Mouse (Mus musculus) embryonic facial prominence, embryonic 15.5 days (tissue): ENCODE measurements around the gene Dnajc25. TPM values are rescaled to one million over a fixed set of nuclear protein-coding genes. Genes with fewer than 3 reads are reported as not detected.

Source experiments
- ATAC-seq: fragments of 200-750 bp; cut with Nextera tagmentation; 2 replicates; pipeline ENCODE4 v1.8.0; 2017; ENCODE audit warnings: low read depth, moderate TSS enrichment; ENCODE audit not compliant: insufficient number of reproducible peaks, low FRiP score, low TSS enrichment
- H3K27ac ChIP-seq: fragments of 300-500 bp; sonication (generic); replicated peaks from 2 replicates; pipeline ENCODE4 v1.5.1; 2015; ENCODE audit warnings: mild to moderate bottlenecking, inconsistent platforms
- H3K27me3 ChIP-seq: fragments of 300-500 bp; sonication (generic); 2 replicates; pipeline ENCODE4 v1.6.1; 2015; ENCODE audit warnings: inconsistent platforms
- H3K36me3 ChIP-seq: fragments of 300-500 bp; sonication (generic); 2 replicates; pipeline ENCODE4 v1.6.1; 2015; ENCODE audit warnings: mild to moderate bottlenecking, inconsistent platforms
- H3K4me1 ChIP-seq: fragments of 300-500 bp; sonication (generic); 2 replicates; pipeline ENCODE4 v1.6.1; 2015; ENCODE audit warnings: inconsistent platforms
- H3K4me2 ChIP-seq: fragments of 300-500 bp; sonication (generic); replicated peaks from 2 replicates; pipeline ENCODE4 v1.6.1; 2015; ENCODE audit warnings: mild to moderate bottlenecking, inconsistent platforms
- H3K4me3 ChIP-seq: fragments of 300-500 bp; sonication (generic); replicated peaks from 2 replicates; pipeline ENCODE4 v1.5.1; 2015; ENCODE audit warnings: mild to moderate bottlenecking, inconsistent platforms
- H3K9ac ChIP-seq: fragments of 300-500 bp; sonication (generic); 2 replicates; pipeline ENCODE4 v1.6.1; 2015; ENCODE audit warnings: inconsistent platforms
- H3K9me3 ChIP-seq: fragments of 300-500 bp; sonication (generic); replicated peaks from 2 replicates; pipeline ENCODE4 v1.6.1; 2016; ENCODE audit warnings: inconsistent platforms
- WGBS: fragments of 180-500 bp; shearing (Covaris S2); methylation state at CpG from one replicate; pipeline ENCODE4 v1.1.7; 2015; 5-methylcytosine and 5-hydroxymethylcytosine counted together
- polyA plus RNA-seq: library from polyadenylated mRNA; unstranded; fragments of >200 nt; fragmentation: Nextera tagmentation; extraction: Ambion mirVana; gene quantifications from 2 replicates; pipeline ENCODE4 v1.2.1, GENCODE M21; 2015

The Dnajc25 gene
- polyA plus RNA-seq, 1 experiment from 2014 or later = 14.2 TPM

GRCm38 (mm10) chr4:58986540-58987190 lies 8.2 kb upstream of the Dnajc25 start, which contains the start of gene Ptgr1:
TSS of gene Ptgr1 (minus strand) at chr4:58987119.
- Histone ChIP-seq H3K4me1 (peaks cover 12% of the 10 kb centered on the region), H3K27ac (peak within 1 kb of the TSS; percentile 69; the same call in 1 of the 2 replicates), H3K9me3 (no peaks in the 10 kb centered on the region), H3K27me3 (no peaks in the 10 kb centered on the region), H3K36me3 (peaks cover 4% of the 10 kb centered on the region; the same call in 1 of the 2 replicates), H3K4me2 (peak within 1 kb of the TSS; percentile 84), H3K4me3 (peak within 1 kb of the TSS; percentile 66), H3K9ac (peak within 1 kb of the TSS; percentile 60)
- peak; percentile 64; the same call in 1 of the 2 replicates for ATAC-seq
- WGBS = 2% methylated on average over 28 of the region's 28 CpGs

GRCm38 (mm10) chr4:58989303-58989898 lies 5.5 kb upstream of the Dnajc25 start:
- Histone ChIP-seq H3K9ac (no peak overlapping the region), H3K9me3 (no peaks in the 10 kb centered on the region), H3K27me3 (no peaks in the 10 kb centered on the region), H3K4me1 (peaks cover 12% of the 10 kb centered on the region), H3K27ac (no peak overlapping the region), H3K4me3 (no peak overlapping the region), H3K4me2 (no peak overlapping the region), H3K36me3 (no peaks in the 10 kb centered on the region)
- WGBS = 79% methylated on average over 7 of the region's 7 CpGs
- no peak for ATAC-seq

- Histone ChIP-seq H3K27me3 (no peaks in the 10 kb centered on the region), H3K4me2 (no peak overlapping the region), H3K27ac (no peak overlapping the region), H3K36me3 (no peaks in the 10 kb centered on the region), H3K4me1 (peaks cover 12% of the 10 kb centered on the region), H3K4me3 (no peak overlapping the region), H3K9ac (no peak overlapping the region), H3K9me3 (no peaks in the 10 kb centered on the region)
- 80% methylated on average over 17 of the region's 17 CpGs for WGBS
- no peak for ATAC-seq
Observed at GRCm38 (mm10) chr4:58990609-58991434, 4.0 kb upstream of the Dnajc25 start.

- no peak overlapping the region for H3K27ac ChIP-seq
- ATAC-seq = no peak
- H3K4me2 ChIP-seq = no peak overlapping the region
- WGBS = 78% methylated on average over 5 of the region's 5 CpGs
- H3K9ac ChIP-seq = no peak overlapping the region
- H3K4me3 ChIP-seq = no peak overlapping the region
- H3K9me3 ChIP-seq = no peaks in the 10 kb centered on the region
- no peaks in the 10 kb centered on the region for H3K27me3 ChIP-seq
- peaks cover 5% of the 10 kb centered on the region; the same call in 1 of the 2 replicates for H3K4me1 ChIP-seq
- H3K36me3 ChIP-seq = no peaks in the 10 kb centered on the region
Observed at GRCm38 (mm10) chr4:58992195-58992594, 2.7 kb upstream of the Dnajc25 start.

- Histone ChIP-seq H3K4me3 (no peak overlapping the region), H3K27ac (no peak overlapping the region), H3K9me3 (no peaks in the 10 kb centered on the region), H3K9ac (no peak overlapping the region), H3K4me2 (no peak overlapping the region), H3K27me3 (no peaks in the 10 kb centered on the region), H3K4me1 (no peaks in the 10 kb centered on the region), H3K36me3 (no peaks in the 10 kb centered on the region)
- 72% methylated on average over 8 of the region's 8 CpGs for WGBS
- no peak for ATAC-seq
Observed at GRCm38 (mm10) chr4:58995251-58995693, 410 bp downstream of the Dnajc25 start.

GRCm38 (mm10) chr4:58997081-58997480 lies 2.2 kb downstream of the Dnajc25 start:
- Histone ChIP-seq H3K27ac (no peak overlapping the region), H3K27me3 (no peaks in the 10 kb centered on the region), H3K9me3 (no peaks in the 10 kb centered on the region), H3K4me2 (no peak overlapping the region), H3K9ac (no peak overlapping the region), H3K4me3 (no peak overlapping the region), H3K4me1 (no peaks in the 10 kb centered on the region), H3K36me3 (no peaks in the 10 kb centered on the region)
- no peak for ATAC-seq
- 80% methylated on average over 5 of the region's 5 CpGs for WGBS

GRCm38 (mm10) chr4:58998688-58999087 lies 3.8 kb downstream of the Dnajc25 start:
- Histone ChIP-seq H3K27ac (no peak overlapping the region), H3K27me3 (no peaks in the 10 kb centered on the region), H3K9me3 (no peaks in the 10 kb centered on the region), H3K36me3 (no peaks in the 10 kb centered on the region), H3K4me2 (no peak overlapping the region), H3K4me1 (peaks cover 5% of the 10 kb centered on the region), H3K9ac (no peak overlapping the region), H3K4me3 (no peak overlapping the region)
- ATAC-seq = no peak
- WGBS = 87% methylated on average over 1 of the region's 1 CpGs

GRCm38 (mm10) chr4:58999686-59000085 lies 4.8 kb downstream of the Dnajc25 start:
- Histone ChIP-seq H3K9ac (no peak overlapping the region), H3K9me3 (no peaks in the 10 kb centered on the region), H3K4me3 (no peak overlapping the region), H3K4me1 (peaks cover 14% of the 10 kb centered on the region), H3K36me3 (no peaks in the 10 kb centered on the region), H3K4me2 (no peak overlapping the region), H3K27ac (no peak overlapping the region), H3K27me3 (no peaks in the 10 kb centered on the region)
- no peak for ATAC-seq
- WGBS = 4% methylated on average over 2 of the region's 2 CpGs

- Histone ChIP-seq H3K36me3 (no peaks in the 10 kb centered on the region), H3K4me3 (no peak overlapping the region), H3K4me2 (no peak overlapping the region), H3K27me3 (no peaks in the 10 kb centered on the region), H3K9ac (no peak overlapping the region), H3K9me3 (no peaks in the 10 kb centered on the region), H3K27ac (no peak overlapping the region), H3K4me1 (peaks cover 22% of the 10 kb centered on the region)
- WGBS = 0% methylated on average over 2 of the region's 2 CpGs
- no peak for ATAC-seq
Observed at GRCm38 (mm10) chr4:59000614-59001013, 5.8 kb downstream of the Dnajc25 start.

GRCm38 (mm10) chr4:59002948-59003805 lies 8.3 kb downstream of the Dnajc25 start, which contains the start of gene Gm20503:
TSS of gene Gm20503 (plus strand) at chr4:59003210.
- no peaks in the 10 kb centered on the region for H3K27me3 ChIP-seq
- peak within 1 kb of the TSS; percentile 85 for H3K27ac ChIP-seq
- H3K9me3 ChIP-seq = no peaks in the 10 kb centered on the region
- peak within 1 kb of the TSS; percentile 59 for H3K4me2 ChIP-seq
- peak; percentile 97 for ATAC-seq
- peak within 1 kb of the TSS; percentile 91 for H3K9ac ChIP-seq
- WGBS = under 1% methylated on average over 89 of the region's 89 CpGs
- no peaks in the 10 kb centered on the region for H3K36me3 ChIP-seq
- peak within 1 kb of the TSS; percentile 80 for H3K4me3 ChIP-seq
- H3K4me1 ChIP-seq = peaks cover 38% of the 10 kb centered on the region
